Mouse (Mus musculus) bone marrow macrophage, adult 2 months (primary cell): ENCODE measurements around the gene Chtf18.

Experiments
- CTCF ChIP-seq: IDR thresholded peaks from 2 replicates; pipeline ENCODE4 v1.5.1; 2012; ENCODE audit warnings: low read depth, mild to moderate bottlenecking, low read length, moderate library complexity
- POLR2A ChIP-seq: IDR thresholded peaks from 2 replicates; pipeline ENCODE4 v1.6.1; 2012; ENCODE audit warnings: mild to moderate bottlenecking, low read depth, low read length, borderline replicate concordance

- TF ChIP-seq POLR2A (no peak), CTCF (no peak)
Measured at GRCm38 (mm10) chr17:25728009-25728270, 721 bp upstream of the Chtf18 start.
